Mouse (Mus musculus) liver, adult 2 months (tissue): Measurements from ENCODE around the gene Gla. TPM values are rescaled to one million over a fixed set of nuclear protein-coding genes. Genes with fewer than 3 reads are reported as not detected.

Source experiments
- DNase-seq: peaks from one replicate; pipeline ENCODE4 v3.0.0-alpha.2; 2011; ENCODE audit warnings: low read depth, low spot score; ENCODE audit errors: extremely low read depth
- H3K27ac ChIP-seq: fragments of 200-500 bp; replicated peaks from 2 replicates; pipeline ENCODE4 v1.5.1; 2012; ENCODE audit warnings: low read depth, mild to moderate bottlenecking, control low read depth, inconsistent platforms, low read length; ENCODE audit not compliant: insufficient read depth
- H3K27me3 ChIP-seq: fragments of 200-500 bp; 2 replicates; pipeline ENCODE4 v1.6.1; 2012; ENCODE audit warnings: mild to moderate bottlenecking, moderate library complexity, low read length, inconsistent platforms; ENCODE audit not compliant: control insufficient read depth, insufficient read depth
- H3K36me3 ChIP-seq: fragments of 200-500 bp; 2 replicates; pipeline ENCODE4 v1.6.1; 2012; ENCODE audit warnings: low read length, inconsistent platforms; ENCODE audit not compliant: control insufficient read depth, insufficient read depth
- H3K4me1 ChIP-seq: fragments of 200-500 bp; 2 replicates; pipeline ENCODE4 v1.6.1; 2011; ENCODE audit warnings: low read length; ENCODE audit not compliant: control insufficient read depth, insufficient read depth
- H3K4me3 ChIP-seq: fragments of 200-500 bp; 2 replicates; pipeline ENCODE4 v1.5.1; 2011; ENCODE audit warnings: low read depth, mild to moderate bottlenecking, control low read depth, low read length, moderate library complexity; ENCODE audit not compliant: insufficient read depth
- H3K79me2 ChIP-seq: fragments of 200-500 bp; 2 replicates; pipeline ENCODE4 v1.6.1; 2012; ENCODE audit warnings: inconsistent platforms, mild to moderate bottlenecking, low read length, moderate library complexity; ENCODE audit not compliant: control insufficient read depth, insufficient read depth
- H3K9ac ChIP-seq: fragments of 200-500 bp; 2 replicates; pipeline ENCODE4 v1.6.1; 2012; ENCODE audit warnings: low read depth, mild to moderate bottlenecking, control low read depth, inconsistent platforms, low read length
- CTCF ChIP-seq: fragments of 200-500 bp; IDR thresholded peaks from 2 replicates; pipeline ENCODE4 v1.5.1; 2011; ENCODE audit warnings: low read depth, low read length, control low read depth
- POLR2A ChIP-seq: fragments of 200-500 bp; IDR thresholded peaks from 2 replicates; pipeline ENCODE4 v1.6.1; 2011; ENCODE audit warnings: low read length, control low read depth; ENCODE audit not compliant: insufficient read depth; ENCODE audit errors: extremely low read depth
- WGBS: fragments of 180-500 bp; shearing (Covaris S2); methylation state at CpG from one replicate; pipeline ENCODE4 v1.1.7; 2018; 5-methylcytosine and 5-hydroxymethylcytosine counted together
- polyA plus RNA-seq: library from polyadenylated mRNA; depleted of rRNA; stranded (reverse); fragments of >200 nt; gene quantifications from 2 replicates; pipeline ENCODE4 v1.2.3, GENCODE M21; 2012
- total RNA-seq: library from RNA; depleted of rRNA; stranded (reverse); fragments of >200 nt; gene quantifications from 2 replicates; pipeline ENCODE4 v1.2.3, GENCODE M21; 2014

Gene Gla
- total and polyA plus RNA-seq, 2 experiments = 1.2 to 5.7 TPM

- Histone ChIP-seq H3K4me3 (no peak overlapping the region), H3K36me3 (no peaks in the 10 kb centered on the region), H3K4me1 (peaks cover 2% of the 10 kb centered on the region; the same call in 1 of the 2 replicates), H3K9ac (no peak overlapping the region), H3K27me3 (no peaks in the 10 kb centered on the region), H3K79me2 (no peaks in the 10 kb centered on the region), H3K27ac (no peak overlapping the region)
- DNase-seq = peak; percentile 5
- 43% methylated on average over 3 of the region's 3 CpGs for WGBS
- no peak for TF ChIP-seq CTCF
- TF ChIP-seq POLR2A = no peak
Measured at GRCm38 (mm10) chrX:134635860-134636259, 34.9 kb upstream of the Gla start.

- DNase-seq = no peak
- Histone ChIP-seq H3K27ac (no peak overlapping the region), H3K4me1 (peaks cover 2% of the 10 kb centered on the region; the same call in 1 of the 2 replicates), H3K36me3 (no peaks in the 10 kb centered on the region), H3K79me2 (no peaks in the 10 kb centered on the region), H3K9ac (no peak overlapping the region), H3K27me3 (no peaks in the 10 kb centered on the region), H3K4me3 (no peak overlapping the region)
- 73% methylated on average over 3 of the region's 3 CpGs for WGBS
- no peak for TF ChIP-seq POLR2A
- no peak for TF ChIP-seq CTCF
Measured at GRCm38 (mm10) chrX:134635111-134635510, 34.2 kb upstream of the Gla start.

GRCm38 (mm10) chrX:134632710-134633109 is 31.8 kb upstream of the Gla start:
- Histone ChIP-seq H3K9ac (no peak overlapping the region), H3K36me3 (no peaks in the 10 kb centered on the region), H3K27me3 (no peaks in the 10 kb centered on the region), H3K4me1 (peaks cover 2% of the 10 kb centered on the region; the same call in 1 of the 2 replicates), H3K27ac (no peak overlapping the region), H3K4me3 (no peak overlapping the region), H3K79me2 (no peaks in the 10 kb centered on the region)
- no peak for TF ChIP-seq CTCF
- no peak for TF ChIP-seq POLR2A
- no peak for DNase-seq
- WGBS = 94% methylated on average over 5 of the region's 5 CpGs

- Histone ChIP-seq H3K4me3 (no peak overlapping the region), H3K27ac (no peak overlapping the region), H3K4me1 (no peaks in the 10 kb centered on the region), H3K27me3 (no peaks in the 10 kb centered on the region), H3K79me2 (no peaks in the 10 kb centered on the region), H3K36me3 (no peaks in the 10 kb centered on the region), H3K9ac (no peak overlapping the region)
- WGBS = 68% methylated on average over 2 of the region's 2 CpGs
- no peak for TF ChIP-seq POLR2A
- TF ChIP-seq CTCF = no peak
- DNase-seq = no peak
Measured at GRCm38 (mm10) chrX:134628200-134628599, 27.3 kb upstream of the Gla start.

DNA sequence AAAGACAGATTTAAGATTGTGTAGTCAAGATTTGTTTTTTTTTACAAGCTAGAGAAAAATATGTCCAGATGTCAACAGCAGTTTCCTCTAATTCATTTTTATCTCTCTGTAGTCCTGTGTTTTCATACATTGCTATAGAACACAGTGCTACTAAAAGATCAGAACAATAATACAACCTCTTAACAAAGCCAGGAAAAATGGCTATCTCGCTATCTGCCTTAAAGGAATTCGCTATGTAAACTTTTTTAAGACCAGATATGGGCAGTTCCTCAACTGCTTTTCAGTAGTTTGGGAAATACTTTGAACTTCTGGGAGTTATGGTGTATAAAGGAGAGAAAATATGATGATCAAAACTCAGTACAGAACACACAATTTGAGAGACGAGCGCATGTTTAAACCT is 22.4 kb upstream of the Gla start:
- H3K27me3 ChIP-seq = no peaks in the 10 kb centered on the region
- no peaks in the 10 kb centered on the region for H3K4me1 ChIP-seq
- no peaks in the 10 kb centered on the region for H3K79me2 ChIP-seq
- no peak overlapping the region for H3K27ac ChIP-seq
- no peak overlapping the region for H3K4me3 ChIP-seq
- no peak for TF ChIP-seq CTCF
- TF ChIP-seq POLR2A = no peak
- no peak overlapping the region for H3K9ac ChIP-seq
- H3K36me3 ChIP-seq = no peaks in the 10 kb centered on the region
- no peak for DNase-seq
- 69% methylated on average over 4 of the region's 4 CpGs for WGBS

- no peak overlapping the region for H3K27ac ChIP-seq
- WGBS = 78% methylated on average over 3 of the region's 3 CpGs
- H3K79me2 ChIP-seq = no peaks in the 10 kb centered on the region
- no peaks in the 10 kb centered on the region for H3K27me3 ChIP-seq
- H3K9ac ChIP-seq = no peak overlapping the region
- no peaks in the 10 kb centered on the region for H3K4me1 ChIP-seq
- TF ChIP-seq CTCF (no peak), POLR2A (no peak)
- no peaks in the 10 kb centered on the region for H3K36me3 ChIP-seq
- H3K4me3 ChIP-seq = no peak overlapping the region
- no peak for DNase-seq
Measured at GRCm38 (mm10) chrX:134621685-134622084, 20.8 kb upstream of the Gla start.
